Mouse (Mus musculus): ENCODE results near the gene Bcl2l13.
"Not testable (repeated sequence)": the region's sequence is repeated elsewhere in the genome, so short reads cannot be mapped to it uniquely, and the experiment has no call there.

- TF ChIP-seq POLR2A (IDR thresholded peaks at IDR 0.05; ENCODE audit: insufficient read length, low read depth); MAX (IDR thresholded peaks at IDR 0.05; ENCODE audit: low read depth); SRF (IDR thresholded peaks at IDR 0.05; ENCODE audit: control insufficient read depth, insufficient read length, low read depth); MYOD1 (IDR thresholded peaks at IDR 0.05; ENCODE audit: control insufficient read depth in 1 of 3, insufficient read length in 2 of 3, low read depth in 2 of 3); POLR2AphosphoS2 (IDR thresholded peaks at IDR 0.05; ENCODE audit: insufficient read length, low read depth): not testable (repeated sequence)
Observed at GRCm38 (mm10) chr6:120811999-120812398, 24.0 kb upstream of the Bcl2l13 start.

Data from myocyte (in vitro differentiated cells).